Mouse (Mus musculus): ENCODE measurements around the gene Knstrn. TPM values are rescaled to one million over a fixed set of nuclear protein-coding genes. Genes with fewer than 3 reads are reported as not detected.
A peak's percentile ranks its signal among the peaks of the same experiment; 100 is the strongest.

Gene Knstrn
- polyA plus RNA-seq, 1 experiment from 2014 or later = 84.2 TPM

GRCm38 (mm10) chr2:118789501-118789900 lies 24.3 kb upstream of the Knstrn start:
- Histone ChIP-seq H3K36me3 (ENCODE audit: control insufficient read depth, insufficient read depth, low read length) (peaks cover 10% of the 10 kb centered on the region; the same call in 1 of the 2 replicates), H3K4me1 (ENCODE audit: control insufficient read depth, insufficient read depth, low read length) (peaks cover 4% of the 10 kb centered on the region), H3K9me3 (replicated peaks; ENCODE audit: control insufficient read depth, low read length) (no peaks in the 10 kb centered on the region), H3K4me2 (ENCODE audit: low read length) (no peak overlapping the region), H3K27ac (ENCODE audit: low read depth, low read length) (no peak overlapping the region), H3K4me3 (ENCODE audit: low read depth, low read length) (no peak overlapping the region), H3K9ac (ENCODE audit: low read length) (no peak overlapping the region), H3K27me3 (replicated peaks; ENCODE audit: control insufficient read depth, insufficient read depth, low read length) (no peaks in the 10 kb centered on the region)
- ATAC-seq (peak; percentile 30; the same call in 1 of the 2 replicates), DNase-seq (ENCODE audit: low spot score) (peak; percentile 63)
- 67% methylated on average over 11 of the region's 11 CpGs for WGBS

DNA sequence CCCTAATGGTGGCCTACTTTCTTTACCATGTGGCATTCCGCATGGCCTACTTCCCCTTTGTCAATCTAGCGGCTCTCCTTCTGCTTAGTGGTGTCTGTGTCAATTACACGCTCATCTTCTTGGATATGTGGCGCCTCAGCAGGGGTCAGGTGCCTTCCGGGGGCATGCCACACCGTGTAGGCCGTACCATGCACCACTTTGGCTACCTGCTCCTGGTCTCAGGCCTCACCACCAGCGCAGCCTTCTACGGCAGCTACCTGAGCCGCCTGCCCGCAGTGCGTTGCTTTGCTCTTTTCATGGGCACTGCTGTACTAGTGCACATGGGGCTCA lies 23.6 kb upstream of the Knstrn start:
- Histone ChIP-seq H3K9ac (ENCODE audit: low read length) (no peak overlapping the region), H3K4me2 (ENCODE audit: low read length) (peak overlapping the region; percentile 39; the same call in 1 of the 2 replicates), H3K27me3 (replicated peaks; ENCODE audit: control insufficient read depth, insufficient read depth, low read length) (no peaks in the 10 kb centered on the region), H3K4me1 (ENCODE audit: control insufficient read depth, insufficient read depth, low read length) (peaks cover 4% of the 10 kb centered on the region), H3K36me3 (ENCODE audit: control insufficient read depth, insufficient read depth, low read length) (peaks cover 10% of the 10 kb centered on the region; the same call in 1 of the 2 replicates), H3K27ac (ENCODE audit: low read depth, low read length) (no peak overlapping the region), H3K9me3 (replicated peaks; ENCODE audit: control insufficient read depth, low read length) (no peaks in the 10 kb centered on the region), H3K4me3 (ENCODE audit: low read depth, low read length) (no peak overlapping the region)
- 55% methylated on average over 12 of the region's 12 CpGs for WGBS
- DNase-seq (ENCODE audit: low spot score) = no peak
- no peak for ATAC-seq

- no peak overlapping the region for H3K4me3 ChIP-seq (ENCODE audit: low read depth, low read length)
- H3K9me3 ChIP-seq (replicated peaks; ENCODE audit: control insufficient read depth, low read length) = no peaks in the 10 kb centered on the region
- peaks cover 10% of the 10 kb centered on the region; the same call in 1 of the 2 replicates for H3K36me3 ChIP-seq (ENCODE audit: control insufficient read depth, insufficient read depth, low read length)
- H3K4me1 ChIP-seq (ENCODE audit: control insufficient read depth, insufficient read depth, low read length) = peaks cover 4% of the 10 kb centered on the region
- no peaks in the 10 kb centered on the region for H3K27me3 ChIP-seq (replicated peaks; ENCODE audit: control insufficient read depth, insufficient read depth, low read length)
- no peak overlapping the region for H3K27ac ChIP-seq (ENCODE audit: low read depth, low read length)
- 23% methylated on average over 44 of the region's 44 CpGs for WGBS
- no peak overlapping the region for H3K9ac ChIP-seq (ENCODE audit: low read length)
- DNase-seq (ENCODE audit: low spot score) (peak; percentile 59), ATAC-seq (peak; percentile 74)
- peak overlapping the region; percentile 39 for H3K4me2 ChIP-seq (ENCODE audit: low read length)
These were observed 23.0 kb upstream of the Knstrn start for GRCm38 (mm10) chr2:118790551-118791525.

- H3K36me3 ChIP-seq (ENCODE audit: control insufficient read depth, insufficient read depth, low read length) = peaks cover 10% of the 10 kb centered on the region; the same call in 1 of the 2 replicates
- 95% methylated on average over 26 of the region's 26 CpGs for WGBS
- no peak for ATAC-seq
These were observed 22.1 kb upstream of the Knstrn start for GRCm38 (mm10) chr2:118791591-118792258.

GRCm38 (mm10) chr2:118792259-118792613 lies 21.6 kb upstream of the Knstrn start:
- ATAC-seq (no peak), DNase-seq (ENCODE audit: low spot score) (no peak)
- WGBS = 82% methylated on average over 4 of the region's 4 CpGs
- H3K4me2 ChIP-seq (ENCODE audit: low read length) = no peak overlapping the region
- H3K27me3 ChIP-seq (replicated peaks; ENCODE audit: control insufficient read depth, insufficient read depth, low read length) = no peaks in the 10 kb centered on the region
- H3K4me3 ChIP-seq (ENCODE audit: low read depth, low read length) = no peak overlapping the region
- no peak overlapping the region for H3K27ac ChIP-seq (ENCODE audit: low read depth, low read length)
- H3K4me1 ChIP-seq (ENCODE audit: control insufficient read depth, insufficient read depth, low read length) = peaks cover 4% of the 10 kb centered on the region
- H3K9ac ChIP-seq (ENCODE audit: low read length) = no peak overlapping the region
- H3K9me3 ChIP-seq (replicated peaks; ENCODE audit: control insufficient read depth, low read length) = no peaks in the 10 kb centered on the region
- H3K36me3 ChIP-seq (ENCODE audit: control insufficient read depth, insufficient read depth, low read length) = peaks cover 8% of the 10 kb centered on the region; the same call in 1 of the 2 replicates

More at GRCm38 (mm10) chr2:118791591-118792258, 22.1 kb upstream of the Knstrn start:
- H3K9ac ChIP-seq (ENCODE audit: low read length) = no peak overlapping the region
- peaks cover 4% of the 10 kb centered on the region for H3K4me1 ChIP-seq (ENCODE audit: control insufficient read depth, insufficient read depth, low read length)
- no peak for DNase-seq (ENCODE audit: low spot score)
- no peak overlapping the region for H3K27ac ChIP-seq (ENCODE audit: low read depth, low read length)
- H3K27me3 ChIP-seq (replicated peaks; ENCODE audit: control insufficient read depth, insufficient read depth, low read length) = no peaks in the 10 kb centered on the region
- H3K4me2 ChIP-seq (ENCODE audit: low read length) = no peak overlapping the region
- H3K9me3 ChIP-seq (replicated peaks; ENCODE audit: control insufficient read depth, low read length) = no peaks in the 10 kb centered on the region
- H3K4me3 ChIP-seq (ENCODE audit: low read depth, low read length) = no peak overlapping the region

- no peak overlapping the region for H3K27ac ChIP-seq (ENCODE audit: low read depth, low read length)
- WGBS = 85% methylated on average over 4 of the region's 4 CpGs
These were observed 20.2 kb upstream of the Knstrn start for GRCm38 (mm10) chr2:118793636-118794035.

DNA sequence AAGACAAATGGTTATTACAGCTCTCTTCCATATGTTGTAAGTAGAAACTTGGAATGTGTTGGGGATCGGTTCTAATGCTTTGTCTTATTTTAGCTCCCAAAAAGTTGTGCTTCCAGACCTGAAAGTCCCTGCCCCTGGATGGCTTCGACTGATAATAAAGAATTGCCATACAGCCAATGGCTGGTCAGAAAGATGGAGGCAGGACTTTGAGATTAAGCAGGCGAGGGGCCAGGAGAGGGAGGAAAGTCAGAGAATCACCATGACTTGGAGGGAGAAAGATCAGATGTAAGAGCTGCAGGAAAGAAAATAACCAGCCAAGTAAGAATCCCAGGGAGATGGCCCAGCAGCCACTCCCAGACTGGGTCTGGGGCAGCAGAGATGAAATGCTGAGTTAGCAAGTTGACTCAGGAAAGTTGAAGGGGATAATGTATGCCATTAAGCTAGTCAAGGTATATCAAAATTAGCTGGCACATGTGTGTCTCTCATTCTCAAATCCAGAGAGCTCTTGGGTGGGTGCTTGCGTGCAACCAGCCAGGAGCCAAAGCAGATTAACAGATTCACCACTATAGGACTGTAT lies 11.2 kb upstream of the Knstrn start:
- Histone ChIP-seq H3K4me1 (ENCODE audit: control insufficient read depth, insufficient read depth, low read length) (no peaks in the 10 kb centered on the region), H3K9ac (ENCODE audit: low read length) (no peak overlapping the region), H3K27ac (ENCODE audit: low read depth, low read length) (no peak overlapping the region), H3K4me3 (ENCODE audit: low read depth, low read length) (no peak overlapping the region), H3K27me3 (replicated peaks; ENCODE audit: control insufficient read depth, insufficient read depth, low read length) (no peaks in the 10 kb centered on the region), H3K9me3 (replicated peaks; ENCODE audit: control insufficient read depth, low read length) (no peaks in the 10 kb centered on the region), H3K36me3 (ENCODE audit: control insufficient read depth, insufficient read depth, low read length) (no peaks in the 10 kb centered on the region), H3K4me2 (ENCODE audit: low read length) (no peak overlapping the region)
- DNase-seq (ENCODE audit: low spot score) (no peak), ATAC-seq (no peak)
- 76% methylated on average over 4 of the region's 4 CpGs for WGBS

More at GRCm38 (mm10) chr2:118793636-118794035, 20.2 kb upstream of the Knstrn start:
- Histone ChIP-seq H3K9me3 (replicated peaks; ENCODE audit: control insufficient read depth, low read length) (no peaks in the 10 kb centered on the region), H3K9ac (ENCODE audit: low read length) (no peak overlapping the region), H3K36me3 (ENCODE audit: control insufficient read depth, insufficient read depth, low read length) (peaks cover 6% of the 10 kb centered on the region; the same call in 1 of the 2 replicates), H3K4me2 (ENCODE audit: low read length) (no peak overlapping the region), H3K4me1 (ENCODE audit: control insufficient read depth, insufficient read depth, low read length) (peaks cover 4% of the 10 kb centered on the region), H3K4me3 (ENCODE audit: low read depth, low read length) (no peak overlapping the region), H3K27me3 (replicated peaks; ENCODE audit: control insufficient read depth, insufficient read depth, low read length) (no peaks in the 10 kb centered on the region)
- ATAC-seq (no peak), DNase-seq (ENCODE audit: low spot score) (no peak)

DNA sequence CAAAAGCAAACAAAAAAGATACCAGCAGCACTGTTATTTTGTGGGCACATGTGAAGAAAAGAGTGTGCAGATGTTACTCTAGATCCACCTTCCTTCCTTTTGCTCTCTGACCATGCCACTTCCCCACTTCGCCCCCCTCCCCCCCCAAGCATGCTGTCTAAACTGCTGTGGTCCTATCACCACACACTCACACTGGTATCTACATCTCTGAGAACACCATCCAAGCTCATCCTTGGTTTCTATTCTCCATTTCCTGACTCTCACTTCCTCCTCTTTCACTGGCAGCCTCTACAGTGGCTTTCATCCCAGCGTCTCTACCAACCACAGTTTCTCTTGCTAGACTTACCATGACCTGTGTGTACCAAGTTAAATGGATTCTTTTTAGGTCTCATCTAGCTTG lies 9.3 kb upstream of the Knstrn start:
- Histone ChIP-seq H3K9ac (ENCODE audit: low read length) (no peak overlapping the region), H3K9me3 (replicated peaks; ENCODE audit: control insufficient read depth, low read length) (no peaks in the 10 kb centered on the region), H3K36me3 (ENCODE audit: control insufficient read depth, insufficient read depth, low read length) (no peaks in the 10 kb centered on the region), H3K4me1 (ENCODE audit: control insufficient read depth, insufficient read depth, low read length) (no peaks in the 10 kb centered on the region), H3K27ac (ENCODE audit: low read depth, low read length) (no peak overlapping the region), H3K4me3 (ENCODE audit: low read depth, low read length) (no peak overlapping the region), H3K4me2 (ENCODE audit: low read length) (no peak overlapping the region), H3K27me3 (replicated peaks; ENCODE audit: control insufficient read depth, insufficient read depth, low read length) (no peaks in the 10 kb centered on the region)
- DNase-seq (ENCODE audit: low spot score) (no peak), ATAC-seq (no peak)
- WGBS = 79% methylated on average over 2 of the region's 2 CpGs

All from forebrain, embryonic 14.5 days (tissue).